In the genomic region with DNA sequence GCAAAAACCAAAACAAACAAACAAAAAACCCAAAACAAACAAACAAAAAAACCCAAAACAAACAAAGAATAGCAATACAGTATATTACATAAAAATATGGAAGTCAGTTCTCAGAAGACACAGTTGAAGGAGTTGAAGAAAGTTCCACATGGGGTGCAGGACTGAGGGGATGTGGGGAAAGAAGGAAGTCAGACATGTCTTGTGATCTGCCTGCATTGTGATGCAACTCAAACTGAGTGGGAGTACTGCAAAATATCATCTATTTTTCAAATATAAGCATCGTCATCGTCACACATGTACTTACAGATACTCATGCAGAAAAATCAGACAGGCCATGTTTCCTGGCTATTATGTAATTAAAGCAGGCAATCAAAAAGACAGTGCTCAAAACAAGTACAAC, we compare ENCODE assay signal across 39 mouse cellular contexts. TPM values are rescaled to one million over a fixed set of nuclear protein-coding genes. Genes with fewer than 3 reads are reported as not detected.
DNase-seq lines count a peak whose midpoint lies in the region; ATAC-seq lines count a peak whose summit lies in the region.
"Had no signal": no experiment of that assay in that cellular context is flagged by ENCODE, and none has a peak within 500 bp of the region (broad histone marks: within the 10 kb centered on the region; RNA-seq: fewer than 3 reads in every experiment).

No protein-coding gene starts in this region.

- DNase-seq in lung, postnatal 25 days (ENCODE audit: low spot score) = peak; percentile 26
- DNase-seq in lung, postnatal 10 days = no peak
- DNase-seq in left cerebral cortex, postnatal 4 days = no peak
- no peak for DNase-seq in frontal cortex, adult 2 months (ENCODE audit: extremely low spot score in 1 of 2, low spot score in 1 of 2)
- DNase-seq in gastrocnemius, postnatal 14 days = no peak
- DNase-seq: adrenal gland, adult 8-10 months; cerebellum, adult 9-10 months; cerebellum, postnatal 36 days; gastrocnemius, postnatal 10 days; kidney, adult 18-20 months; kidney, postnatal 36 days; right cerebral cortex, postnatal 25 days; spleen, adult 18-20 months; thymus, adult 18-20 months; thymus, postnatal 25 days had no signal

- peak; percentile 87 for ATAC-seq in common myeloid progenitor, adult 5-6 weeks (replicated peaks; ENCODE audit: low read depth, poor library complexity, severe bottlenecking)
- peak; percentile 92 for ATAC-seq in megakaryocyte, adult 5-6 weeks (ENCODE audit: poor library complexity, severe bottlenecking)
- ATAC-seq: forebrain, embryonic 16.5 days; midbrain, embryonic 15.5 days had no signal

- intact Hi-C loops in left cerebral cortex, postnatal 4 days (cut with DNase I) = no loop called here
- intact Hi-C loops in gastrocnemius, postnatal 14 days (cut with DNase I; ENCODE audit: low total_unique reads) = no loop called here

RNA-seq across cellular contexts. Expression of a gene that starts 23.2 kb away (rescaled TPM):
- total RNA-seq in common myeloid progenitor, adult 5-6 weeks (2017) = 27.5 and 30.1 TPM in 2 replicates
- 226 and 271 TPM in 2 replicates for total RNA-seq in megakaryocyte, adult 5-6 weeks (2015)
- 174 and 196 TPM in 2 replicates for total RNA-seq in megakaryocyte, adult 5-6 weeks (2017)
- total RNA-seq in left cerebral cortex, postnatal 4 days (2021) = 1 to 10 TPM; 2.3 to 2.6 TPM
- 7.0 and 8.1 TPM in 2 replicates for polyA plus RNA-seq in frontal cortex, adult 2 months (2012; rRNA removed)
- total RNA-seq in gastrocnemius, postnatal 14 days (2021) = 1 to 10 TPM; 3.0 to 3.4 TPM
- polyA plus RNA-seq: midbrain, embryonic 10.5 days; neural tube, embryonic 11.5 days had no signal

RNA-seq across cellular contexts. Expression of a gene that starts 25.8 kb away (rescaled TPM):
- total RNA-seq in common myeloid progenitor, adult 5-6 weeks (2017) = 1.4 TPM in 1 of 2 replicates, not detected in the other
- 1.3 and 3.2 TPM in 2 replicates for total RNA-seq in megakaryocyte, adult 5-6 weeks (2015)
- 0.40 and 2.7 TPM in 2 replicates for total RNA-seq in megakaryocyte, adult 5-6 weeks (2017)
- total RNA-seq in left cerebral cortex, postnatal 4 days (2021) = not detected
- not detected in 2 replicates for polyA plus RNA-seq in frontal cortex, adult 2 months (2012; rRNA removed)
- under 1 TPM in 1 of 2 experiments, not detected in 1; 0.31 TPM for total RNA-seq in gastrocnemius, postnatal 14 days (2021)
- total RNA-seq: ES-E14; layer of hippocampus, adult 2 months; layer of hippocampus, postnatal 25 days; left cerebral cortex, adult 8-10 months had no signal
- polyA plus RNA-seq: C2C12; embryonic facial prominence, embryonic 13.5 days; forebrain, embryonic 11.5 days; forebrain, embryonic 16.5 days; hindbrain, embryonic 10.5 days; hindbrain, embryonic 15.5 days; intestine, embryonic 14.5 days; kidney, embryonic 16.5 days; limb, embryonic 10.5 days; lung, embryonic 16.5 days; midbrain, embryonic 10.5 days; midbrain, embryonic 15.5 days; neural tube, embryonic 11.5 days had no signal

RNA-seq across cellular contexts. Expression of a gene that starts 40.5 kb away (rescaled TPM):
- not detected in 2 replicates for total RNA-seq in common myeloid progenitor, adult 5-6 weeks (2017)
- total RNA-seq in megakaryocyte, adult 5-6 weeks (2015) = not detected in 2 replicates
- not detected in 2 replicates for total RNA-seq in megakaryocyte, adult 5-6 weeks (2017)
- not detected for total RNA-seq in left cerebral cortex, postnatal 4 days (2021)
- 0.58 and 0.97 TPM in 2 replicates for polyA plus RNA-seq in frontal cortex, adult 2 months (2012; rRNA removed)
- total RNA-seq in gastrocnemius, postnatal 14 days (2021) = not detected
- total RNA-seq: adrenal gland, adult 8-10 months; adrenal gland, postnatal 4 days; CH12.LX; ES-E14; gastrocnemius, postnatal 10 days; heart, adult 18-20 months had no signal
- polyA plus RNA-seq: C2C12; embryonic facial prominence, embryonic 13.5 days; forebrain, embryonic 11.5 days; heart, embryonic 12.5 days; heart, postnatal 0 days; hindbrain, embryonic 10.5 days; intestine, embryonic 14.5 days; limb, embryonic 10.5 days; lung, embryonic 16.5 days; midbrain, embryonic 10.5 days had no signal
